Mouse (Mus musculus) embryonic facial prominence, embryonic 11.5 days (tissue): ENCODE data around the gene Ube2v1. TPM values are rescaled to one million over a fixed set of nuclear protein-coding genes. Genes with fewer than 3 reads are reported as not detected.

Experiments
- ATAC-seq: fragments of 200-750 bp; cut with Nextera tagmentation; replicated peaks from 2 replicates; pipeline ENCODE4 v1.8.0; 2017; ENCODE audit warnings: low read depth; ENCODE audit not compliant: insufficient number of reproducible peaks, low FRiP score, low TSS enrichment
- DNase-seq: peaks from one replicate; pipeline ENCODE4 v3.0.0-alpha.2; 2015; ENCODE audit warnings: low spot score
- H3K27ac ChIP-seq: fragments of 300-500 bp; sonication (generic); replicated peaks from 2 replicates; pipeline ENCODE4 v1.5.1; 2014; ENCODE audit warnings: mild to moderate bottlenecking, low read depth, low read length, control low read depth
- H3K27me3 ChIP-seq: fragments of 300-500 bp; sonication (generic); 2 replicates; pipeline ENCODE4 v1.6.1; 2014; ENCODE audit warnings: mild to moderate bottlenecking, low read length, moderate library complexity, mixed read lengths; ENCODE audit not compliant: control insufficient read depth, insufficient read depth
- H3K36me3 ChIP-seq: fragments of 300-500 bp; sonication (generic); replicated peaks from 2 replicates; pipeline ENCODE4 v1.6.1; 2014; ENCODE audit warnings: low read depth, mild to moderate bottlenecking, low read length, moderate library complexity, mixed read lengths; ENCODE audit not compliant: control insufficient read depth, insufficient read depth
- H3K4me1 ChIP-seq: fragments of 300-500 bp; sonication (generic); 2 replicates; pipeline ENCODE4 v1.6.1; 2014; ENCODE audit warnings: low read length, mixed read lengths; ENCODE audit not compliant: control insufficient read depth, insufficient read depth
- H3K4me2 ChIP-seq: fragments of 300-500 bp; sonication (generic); 2 replicates; pipeline ENCODE4 v1.6.1; 2014; ENCODE audit warnings: low read depth, mild to moderate bottlenecking, control low read depth, low read length, moderate library complexity
- H3K4me3 ChIP-seq: fragments of 300-500 bp; sonication (generic); 2 replicates; pipeline ENCODE4 v1.5.1; 2014; ENCODE audit warnings: low read depth, low read length, control low read depth
- H3K9ac ChIP-seq: fragments of 300-500 bp; sonication (generic); replicated peaks from 2 replicates; pipeline ENCODE4 v1.6.1; 2014; ENCODE audit warnings: mild to moderate bottlenecking, control low read depth, low read length
- H3K9me3 ChIP-seq: fragments of 300-500 bp; sonication (generic); replicated peaks from 2 replicates; pipeline ENCODE4 v1.6.1; 2016; ENCODE audit warnings: mild to moderate bottlenecking, low read length, inconsistent platforms, mixed read lengths; ENCODE audit not compliant: control insufficient read depth
- WGBS: fragments of 180-500 bp; shearing (Covaris S2); extraction: QIAGEN DNeasy Blood & Tissue Kit; methylation state at CpG from one replicate; pipeline ENCODE4 v1.1.7; 2014; 5-methylcytosine and 5-hydroxymethylcytosine counted together
- polyA plus RNA-seq: library from polyadenylated mRNA; unstranded; fragments of >200 nt; fragmentation: Nextera tagmentation; extraction: Ambion mirVana; gene quantifications from 2 replicates; pipeline ENCODE4 v1.2.1, GENCODE M21; 2014

The Ube2v1 gene
- polyA plus RNA-seq: 223 and 235 TPM in 2 replicates

DNA sequence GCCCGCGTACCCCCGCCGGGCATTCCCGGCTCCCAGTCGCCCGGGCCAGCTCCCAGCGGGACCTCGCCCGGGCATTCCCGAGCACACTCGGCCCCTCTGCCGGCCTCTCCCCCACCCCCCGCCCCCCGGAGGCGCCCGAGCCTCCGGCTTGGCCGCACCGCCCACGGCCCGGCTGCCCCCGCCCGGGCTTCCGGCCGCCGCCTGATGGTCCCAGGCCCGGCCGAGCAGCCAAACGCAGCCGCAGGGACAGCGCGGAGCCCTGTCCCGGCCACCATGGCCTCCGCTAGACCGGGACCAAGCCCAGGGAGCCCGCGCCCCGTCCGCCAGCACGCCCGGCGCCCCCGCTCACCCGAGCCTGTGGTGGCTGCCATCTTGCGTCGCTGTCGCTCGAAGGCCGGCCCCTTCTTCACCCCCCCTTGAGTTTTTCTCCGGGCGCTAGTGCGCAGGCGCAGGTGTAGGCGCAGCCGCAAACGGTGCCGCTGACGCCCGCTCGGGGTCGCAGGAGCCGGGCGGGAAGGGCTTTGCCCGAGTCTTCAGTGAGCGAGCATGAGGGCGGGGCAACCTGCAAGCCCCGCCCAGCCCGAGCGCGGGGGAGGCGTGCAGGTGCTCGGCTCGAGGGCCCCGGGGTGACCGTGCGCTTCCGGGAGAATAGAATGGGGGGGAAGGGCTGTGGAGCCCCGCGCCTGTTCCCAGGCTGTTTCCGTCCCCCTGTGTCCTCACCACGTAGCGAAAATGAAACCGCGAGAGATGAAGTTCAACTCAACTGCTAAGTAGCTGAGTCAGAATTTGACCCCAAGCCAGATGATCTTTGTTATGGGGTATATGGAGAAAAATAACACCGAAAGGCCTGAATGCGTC lies at the start of gene Ube2v1:
Gene Ube2v1, minus strand, starts transcription at position 505 of the 858 bp plus-strand sequence.
- H3K27ac ChIP-seq: peak within 1 kb of the TSS; percentile 84
- H3K36me3 ChIP-seq: peaks cover 2% of the 10 kb centered on the region; the same call in 1 of the 2 replicates
- H3K27me3 ChIP-seq: no peaks in the 10 kb centered on the region
- H3K9me3 ChIP-seq: no peaks in the 10 kb centered on the region
- DNase-seq (peak; percentile 97), ATAC-seq (peak; percentile 80)
- H3K9ac ChIP-seq: peak within 1 kb of the TSS; percentile 90
- H3K4me2 ChIP-seq: peak within 1 kb of the TSS; percentile 83
- peak within 1 kb of the TSS; percentile 75 for H3K4me3 ChIP-seq
- WGBS: under 1% methylated on average over 81 of the region's 87 CpGs
- H3K4me1 ChIP-seq: peaks cover 6% of the 10 kb centered on the region

GRCm38 (mm10) chr2:167680657-167681056 lies 48.8 kb upstream of the Ube2v1 start:
- no peak overlapping the region for H3K4me3 ChIP-seq
- H3K9ac ChIP-seq: no peak overlapping the region
- 47% methylated on average over 5 of the region's 5 CpGs for WGBS
- ATAC-seq (no peak), DNase-seq (peak; percentile 68)
- H3K4me1 ChIP-seq: no peaks in the 10 kb centered on the region
- H3K27ac ChIP-seq: no peak overlapping the region
- no peaks in the 10 kb centered on the region for H3K36me3 ChIP-seq
- H3K9me3 ChIP-seq: no peaks in the 10 kb centered on the region
- H3K27me3 ChIP-seq: no peaks in the 10 kb centered on the region
- H3K4me2 ChIP-seq: no peak overlapping the region

GRCm38 (mm10) chr2:167679902-167680430 lies 48.1 kb upstream of the Ube2v1 start:
- Histone ChIP-seq H3K4me1 (no peaks in the 10 kb centered on the region), H3K9me3 (no peaks in the 10 kb centered on the region), H3K27me3 (no peaks in the 10 kb centered on the region), H3K4me2 (no peak overlapping the region), H3K4me3 (no peak overlapping the region), H3K9ac (no peak overlapping the region), H3K36me3 (no peaks in the 10 kb centered on the region), H3K27ac (no peak overlapping the region)
- ATAC-seq: peak; percentile 81
- DNase-seq: peak; percentile 87
- 3% methylated on average over 13 of the region's 13 CpGs for WGBS

DNA sequence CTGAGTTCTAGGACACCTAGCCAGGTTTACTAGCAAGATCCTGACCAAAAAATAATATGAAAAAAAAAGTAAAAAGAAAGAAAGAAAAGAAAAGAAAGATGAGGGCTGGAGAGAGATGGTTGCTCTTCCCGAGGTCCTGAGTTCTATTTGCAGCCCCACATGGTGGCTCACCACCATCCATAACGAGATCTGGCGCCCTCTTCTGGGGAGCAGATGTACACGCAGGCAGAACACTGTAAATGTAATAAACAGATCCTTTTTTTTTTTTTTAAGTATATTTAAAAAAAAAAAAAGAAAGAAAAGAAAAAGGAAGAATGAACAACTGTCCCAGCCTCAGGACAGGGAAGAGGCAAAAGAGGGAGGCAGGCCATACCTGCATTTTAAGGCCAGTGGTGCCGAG lies 46.7 kb upstream of the Ube2v1 start:
- H3K4me1 ChIP-seq: no peaks in the 10 kb centered on the region
- no peaks in the 10 kb centered on the region for H3K9me3 ChIP-seq
- no peak overlapping the region for H3K4me3 ChIP-seq
- no peaks in the 10 kb centered on the region for H3K27me3 ChIP-seq
- no peak overlapping the region for H3K27ac ChIP-seq
- no peak overlapping the region for H3K9ac ChIP-seq
- ATAC-seq (no peak), DNase-seq (no peak)
- H3K36me3 ChIP-seq: no peaks in the 10 kb centered on the region
- no peak overlapping the region for H3K4me2 ChIP-seq
- 43% methylated on average over 5 of the region's 5 CpGs for WGBS

- Histone ChIP-seq H3K9me3 (no peaks in the 10 kb centered on the region), H3K4me3 (no peak overlapping the region), H3K27me3 (no peaks in the 10 kb centered on the region), H3K9ac (no peak overlapping the region), H3K4me2 (no peak overlapping the region), H3K36me3 (no peaks in the 10 kb centered on the region), H3K27ac (no peak overlapping the region), H3K4me1 (no peaks in the 10 kb centered on the region)
- no peak for ATAC-seq
- peak; percentile 66 for DNase-seq
- WGBS: 36% methylated on average over 14 of the region's 14 CpGs
Measured at GRCm38 (mm10) chr2:167675120-167675909, 43.4 kb upstream of the Ube2v1 start.

GRCm38 (mm10) chr2:167672212-167672685 lies 40.4 kb upstream of the Ube2v1 start:
- Histone ChIP-seq H3K4me1 (no peaks in the 10 kb centered on the region), H3K36me3 (no peaks in the 10 kb centered on the region), H3K27ac (no peak overlapping the region), H3K9ac (no peak overlapping the region), H3K4me3 (no peak overlapping the region), H3K9me3 (no peaks in the 10 kb centered on the region), H3K27me3 (no peaks in the 10 kb centered on the region), H3K4me2 (no peak overlapping the region)
- 31% methylated on average over 13 of the region's 13 CpGs for WGBS
- DNase-seq (peak; percentile 35), ATAC-seq (peak; percentile 63)

DNA sequence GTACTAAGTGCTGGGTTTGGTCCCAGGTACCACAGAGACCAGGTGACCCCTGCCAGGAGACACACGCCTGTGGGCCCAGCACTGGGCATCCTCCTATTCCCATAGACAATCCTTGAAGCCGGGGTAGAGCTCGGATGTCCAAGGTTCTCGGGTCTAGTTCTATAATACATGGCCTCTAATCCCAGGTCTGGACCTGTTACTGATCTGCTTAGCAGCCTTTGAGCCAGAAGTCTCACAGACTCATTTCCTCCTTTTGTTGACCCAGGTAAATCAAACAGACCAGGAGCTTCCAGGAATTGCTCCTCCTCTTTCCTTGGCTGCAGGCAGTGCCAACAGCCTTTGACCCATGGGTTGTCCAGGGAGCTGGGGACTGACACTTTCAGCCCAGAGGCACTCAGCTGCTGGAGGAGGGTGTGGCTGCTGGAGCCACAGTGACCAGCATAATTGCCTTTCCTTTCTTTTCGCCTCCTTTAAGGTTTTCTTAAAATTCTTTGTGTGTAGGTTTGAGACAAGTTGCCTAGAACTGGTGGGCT lies 39.3 kb upstream of the Ube2v1 start:
- Histone ChIP-seq H3K4me3 (no peak overlapping the region), H3K27ac (no peak overlapping the region), H3K4me2 (no peak overlapping the region), H3K9me3 (no peaks in the 10 kb centered on the region), H3K36me3 (no peaks in the 10 kb centered on the region), H3K27me3 (no peaks in the 10 kb centered on the region), H3K4me1 (no peaks in the 10 kb centered on the region), H3K9ac (no peak overlapping the region)
- no peak for ATAC-seq
- DNase-seq: no peak
- 78% methylated on average over 5 of the region's 5 CpGs for WGBS
